Mouse (Mus musculus) stomach, embryonic 16.5 days (tissue): ENCODE measurements around the gene Gipc1. TPM values are rescaled to one million over a fixed set of nuclear protein-coding genes. Genes with fewer than 3 reads are reported as not detected.
A peak's percentile ranks its signal among the peaks of the same experiment; 100 is the strongest.

Experiments
- ATAC-seq: fragments of 200-750 bp; cut with Nextera tagmentation; 2 replicates; pipeline ENCODE4 v1.8.0; 2017; ENCODE audit warnings: moderate number of reproducible peaks, moderate TSS enrichment; ENCODE audit not compliant: insufficient read depth, low FRiP score
- H3K27ac ChIP-seq: fragments of 300-500 bp; sonication (generic); 2 replicates; pipeline ENCODE4 v1.5.1; 2014; ENCODE audit warnings: low read length
- H3K27me3 ChIP-seq: fragments of 300-500 bp; sonication (generic); 2 replicates; pipeline ENCODE4 v1.6.1; 2014; ENCODE audit warnings: low read length, control low read depth, mixed read lengths; ENCODE audit not compliant: control insufficient read depth, insufficient read depth
- H3K36me3 ChIP-seq: fragments of 300-500 bp; sonication (generic); 2 replicates; pipeline ENCODE4 v1.6.1; 2014; ENCODE audit warnings: low read length; ENCODE audit not compliant: control insufficient read depth, insufficient read depth
- H3K4me1 ChIP-seq: fragments of 300-500 bp; sonication (generic); 2 replicates; pipeline ENCODE4 v1.6.1; 2014; ENCODE audit warnings: low read length, control low read depth, mixed read lengths; ENCODE audit not compliant: control insufficient read depth, insufficient read depth
- H3K4me2 ChIP-seq: fragments of 300-500 bp; sonication (generic); 2 replicates; pipeline ENCODE4 v1.6.1; 2014; ENCODE audit warnings: low read depth, low read length, mixed read lengths
- H3K4me3 ChIP-seq: fragments of 300-500 bp; sonication (generic); replicated peaks from 2 replicates; pipeline ENCODE4 v1.5.1; 2014; ENCODE audit warnings: mild to moderate bottlenecking, low read length
- H3K9ac ChIP-seq: fragments of 300-500 bp; sonication (generic); 2 replicates; pipeline ENCODE4 v1.6.1; 2014; ENCODE audit warnings: low read length
- H3K9me3 ChIP-seq: fragments of 300-500 bp; sonication (generic); replicated peaks from 2 replicates; pipeline ENCODE4 v1.6.1; 2016; ENCODE audit warnings: low read length, control low read depth; ENCODE audit not compliant: control insufficient read depth
- WGBS: fragments of 180-500 bp; shearing (Covaris S2); extraction: QIAGEN DNeasy Blood & Tissue Kit; methylation state at CpG from one replicate; pipeline ENCODE4 v1.1.7; 2014; 5-methylcytosine and 5-hydroxymethylcytosine counted together
- polyA plus RNA-seq: library from polyadenylated mRNA; unstranded; fragments of >200 nt; fragmentation: Nextera tagmentation; extraction: Ambion mirVana; gene quantifications from 2 replicates; pipeline ENCODE4 v1.2.1, GENCODE M21; 2015

Gene Gipc1
- polyA plus RNA-seq, 1 experiment from 2014 or later, result 190 TPM

- Histone ChIP-seq H3K9ac (peak overlapping the region; percentile 52), H3K4me1 (peaks cover 60% of the 10 kb centered on the region), H3K27ac (peak overlapping the region; percentile 91), H3K36me3 (peaks cover 15% of the 10 kb centered on the region; the same call in 1 of the 2 replicates), H3K4me2 (peak overlapping the region; percentile 61), H3K9me3 (no peaks in the 10 kb centered on the region), H3K27me3 (no peaks in the 10 kb centered on the region), H3K4me3 (peak overlapping the region; percentile 20)
- 84% methylated on average over 3 of the region's 3 CpGs for WGBS
- no peak for ATAC-seq
Measured at GRCm38 (mm10) chr8:83666866-83667234, 14.4 kb downstream of the Gipc1 start.

DNA sequence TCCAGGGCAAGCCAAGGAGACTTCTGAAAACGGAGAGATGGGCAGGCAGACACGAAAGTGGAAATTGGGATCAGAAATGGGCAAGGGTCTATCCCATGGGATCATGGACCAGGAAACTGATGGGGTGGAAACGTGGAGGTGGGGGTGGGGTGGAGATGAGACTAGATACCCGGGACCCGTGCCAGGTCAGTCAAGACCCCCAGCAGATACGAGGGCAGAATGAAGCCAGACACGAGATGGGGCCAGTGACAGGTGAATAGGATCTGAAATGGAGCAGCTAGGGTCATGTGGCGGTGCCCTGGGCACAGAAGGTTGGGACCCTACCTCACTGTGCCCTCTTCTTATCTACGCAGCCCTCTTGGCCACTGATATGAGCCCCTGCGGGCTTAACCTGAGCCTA is 15.0 kb downstream of the Gipc1 start:
- peaks cover 55% of the 10 kb centered on the region for H3K4me1 ChIP-seq
- no peaks in the 10 kb centered on the region for H3K27me3 ChIP-seq
- H3K4me3 ChIP-seq, result peak overlapping the region; percentile 20
- H3K4me2 ChIP-seq, result peak overlapping the region; percentile 61
- peak overlapping the region; percentile 67; the same call in 1 of the 2 replicates for H3K9ac ChIP-seq
- H3K36me3 ChIP-seq, result peaks cover 15% of the 10 kb centered on the region; the same call in 1 of the 2 replicates
- ATAC-seq, result no peak
- 76% methylated on average over 10 of the region's 10 CpGs for WGBS
- no peak overlapping the region for H3K27ac ChIP-seq
- no peaks in the 10 kb centered on the region for H3K9me3 ChIP-seq

DNA sequence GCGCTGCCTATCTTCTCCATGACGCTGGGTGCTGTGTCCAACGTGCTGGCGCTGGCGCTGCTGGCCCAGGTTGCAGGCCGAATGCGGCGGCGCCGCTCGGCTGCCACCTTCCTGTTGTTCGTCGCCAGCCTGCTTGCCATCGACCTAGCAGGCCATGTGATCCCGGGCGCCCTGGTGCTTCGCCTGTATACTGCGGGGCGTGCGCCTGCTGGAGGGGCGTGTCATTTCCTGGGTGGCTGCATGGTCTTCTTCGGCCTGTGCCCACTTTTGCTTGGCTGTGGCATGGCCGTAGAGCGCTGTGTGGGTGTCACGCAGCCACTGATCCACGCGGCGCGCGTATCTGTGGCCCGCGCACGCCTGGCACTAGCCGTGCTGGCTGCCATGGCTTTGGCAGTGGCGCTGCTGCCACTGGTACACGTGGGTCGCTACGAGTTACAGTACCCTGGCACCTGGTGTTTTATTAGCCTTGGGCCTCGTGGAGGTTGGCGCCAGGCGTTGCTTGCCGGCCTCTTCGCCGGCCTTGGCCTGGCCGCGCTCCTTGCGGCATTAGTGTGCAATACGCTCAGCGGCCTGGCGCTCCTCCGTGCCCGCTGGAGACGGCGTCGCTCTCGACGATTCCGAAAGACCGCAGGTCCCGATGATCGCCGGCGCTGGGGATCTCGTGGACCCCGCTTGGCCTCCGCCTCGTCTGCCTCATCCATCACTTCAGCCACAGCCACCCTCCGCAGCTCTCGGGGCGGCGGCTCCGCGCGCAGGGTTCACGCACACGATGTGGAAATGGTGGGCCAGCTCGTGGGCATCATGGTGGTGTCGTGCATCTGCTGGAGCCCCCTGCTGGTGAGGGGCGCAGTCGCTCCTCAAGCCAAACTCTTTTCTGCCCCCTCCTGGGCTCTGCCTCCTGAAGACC is 15.8 kb downstream of the Gipc1 start:
- Histone ChIP-seq H3K27ac (peak overlapping the region; percentile 34; the same call in 1 of the 2 replicates), H3K4me2 (peak overlapping the region; percentile 61), H3K27me3 (no peaks in the 10 kb centered on the region), H3K4me1 (peaks cover 48% of the 10 kb centered on the region), H3K9me3 (no peaks in the 10 kb centered on the region), H3K9ac (peak overlapping the region; percentile 67), H3K4me3 (peak overlapping the region; percentile 41), H3K36me3 (peaks cover 15% of the 10 kb centered on the region; the same call in 1 of the 2 replicates)
- no peak for ATAC-seq
- 23% methylated on average over 80 of the region's 80 CpGs for WGBS

- ATAC-seq, result no peak
- H3K27me3 ChIP-seq, result no peaks in the 10 kb centered on the region
- H3K9me3 ChIP-seq, result no peaks in the 10 kb centered on the region
- WGBS, result 75% methylated on average over 16 of the region's 16 CpGs
- H3K4me1 ChIP-seq, result peaks cover 47% of the 10 kb centered on the region
- peaks cover 8% of the 10 kb centered on the region; the same call in 1 of the 2 replicates for H3K36me3 ChIP-seq
- no peak overlapping the region for H3K4me3 ChIP-seq
- H3K9ac ChIP-seq, result no peak overlapping the region; the same call in 1 of the 2 replicates
- H3K4me2 ChIP-seq, result peak overlapping the region; percentile 61; the same call in 1 of the 2 replicates
- no peak overlapping the region for H3K27ac ChIP-seq
Measured at GRCm38 (mm10) chr8:83669013-83669412, 16.5 kb downstream of the Gipc1 start.

GRCm38 (mm10) chr8:83672936-83673335 is 20.5 kb downstream of the Gipc1 start:
- Histone ChIP-seq H3K4me3 (no peak overlapping the region), H3K4me1 (peaks cover 10% of the 10 kb centered on the region), H3K27ac (no peak overlapping the region), H3K36me3 (peaks cover 7% of the 10 kb centered on the region; the same call in 1 of the 2 replicates), H3K9ac (no peak overlapping the region), H3K27me3 (no peaks in the 10 kb centered on the region), H3K4me2 (no peak overlapping the region), H3K9me3 (no peaks in the 10 kb centered on the region)
- ATAC-seq, result no peak
- 63% methylated on average over 5 of the region's 5 CpGs for WGBS

- Histone ChIP-seq H3K4me1 (no peaks in the 10 kb centered on the region), H3K9me3 (no peaks in the 10 kb centered on the region), H3K4me3 (no peak overlapping the region), H3K27ac (no peak overlapping the region), H3K36me3 (peaks cover 14% of the 10 kb centered on the region), H3K9ac (no peak overlapping the region), H3K27me3 (no peaks in the 10 kb centered on the region), H3K4me2 (no peak overlapping the region)
- WGBS, result 87% methylated on average over 5 of the region's 5 CpGs
- ATAC-seq, result no peak
Measured at GRCm38 (mm10) chr8:83674497-83674896, 22.0 kb downstream of the Gipc1 start.

DNA sequence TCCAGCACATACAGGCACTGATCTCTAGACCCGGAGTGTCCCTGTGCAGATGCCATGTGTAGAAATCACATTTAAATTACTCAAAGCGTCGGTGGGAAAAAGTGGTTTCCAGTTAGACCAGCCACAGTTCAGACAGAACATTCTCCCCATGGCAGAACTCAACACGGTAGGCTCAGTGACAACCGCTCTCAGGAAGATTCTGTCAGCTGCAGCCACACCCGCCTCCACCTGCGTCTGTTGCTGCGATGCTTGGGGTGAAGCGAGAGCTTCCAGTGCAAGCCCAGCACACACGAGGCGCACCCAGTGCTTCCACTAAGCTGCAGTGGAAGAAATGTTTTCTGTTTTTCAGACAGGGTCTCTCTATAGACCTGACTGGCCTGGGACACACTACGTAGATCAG is 27.4 kb downstream of the Gipc1 start:
- H3K4me3 ChIP-seq, result no peak overlapping the region
- H3K36me3 ChIP-seq, result peaks cover 33% of the 10 kb centered on the region
- 91% methylated on average over 12 of the region's 12 CpGs for WGBS
- 0 out of 2 replicates have a peak, but pooled peaks cover 7% of the 10 kb centered on the region for H3K4me1 ChIP-seq
- ATAC-seq, result no peak
- no peak overlapping the region for H3K9ac ChIP-seq
- no peak overlapping the region for H3K4me2 ChIP-seq
- no peak overlapping the region for H3K27ac ChIP-seq
- no peaks in the 10 kb centered on the region for H3K27me3 ChIP-seq
- no peaks in the 10 kb centered on the region for H3K9me3 ChIP-seq

- Histone ChIP-seq H3K27ac (peak overlapping the region; percentile 64; the same call in 1 of the 2 replicates), H3K4me3 (no peak overlapping the region), H3K9ac (peak overlapping the region; percentile 26; the same call in 1 of the 2 replicates), H3K9me3 (no peaks in the 10 kb centered on the region), H3K4me2 (no peak overlapping the region), H3K4me1 (0 out of 2 replicates have a peak, but pooled peaks cover 7% of the 10 kb centered on the region), H3K36me3 (peaks cover 33% of the 10 kb centered on the region), H3K27me3 (no peaks in the 10 kb centered on the region)
- WGBS, result 68% methylated on average over 5 of the region's 5 CpGs
- ATAC-seq, result peak; percentile 15; the same call in 1 of the 2 replicates
Measured at GRCm38 (mm10) chr8:83680603-83681002, 28.1 kb downstream of the Gipc1 start.

GRCm38 (mm10) chr8:83681099-83681498 is 28.6 kb downstream of the Gipc1 start:
- peak overlapping the region; percentile 64; the same call in 1 of the 2 replicates for H3K27ac ChIP-seq
- no peak overlapping the region for H3K4me3 ChIP-seq
- H3K9ac ChIP-seq, result peak overlapping the region; percentile 26; the same call in 1 of the 2 replicates
- no peaks in the 10 kb centered on the region for H3K27me3 ChIP-seq
- H3K9me3 ChIP-seq, result no peaks in the 10 kb centered on the region
- H3K36me3 ChIP-seq, result peaks cover 33% of the 10 kb centered on the region
- 0 out of 2 replicates have a peak, but pooled peaks cover 7% of the 10 kb centered on the region for H3K4me1 ChIP-seq
- no peak for ATAC-seq
- H3K4me2 ChIP-seq, result no peak overlapping the region
- WGBS, result 21% methylated on average over 6 of the region's 6 CpGs
